Mouse (Mus musculus): ENCODE measurements around the gene Ksr1.

- no peak for TF ChIP-seq CTCF (IDR thresholded peaks at IDR 0.05; ENCODE audit: low read depth)
- no peak for TF ChIP-seq EP300 (IDR thresholded peaks at IDR 0.05; ENCODE audit: low read depth)
These were observed 32.8 kb downstream of the Ksr1 start for GRCm38 (mm10) chr11:79113397-79113796.

Measured in liver, embryonic 14.5 days (tissue).